In genomic region chr10:115205284-115205683, GRCm38 (mm10) we compare ENCODE assay signal across 25 mouse cellular contexts. TPM values are rescaled to one million over a fixed set of nuclear protein-coding genes. Genes with fewer than 3 reads are reported as not detected.
DNase-seq lines count a peak whose midpoint lies in the region; ATAC-seq and TF ChIP-seq lines count a peak whose summit lies in the region.
"Had no signal": no experiment of that assay in that cellular context is flagged by ENCODE, and none has a peak within 500 bp of the region (broad histone marks: within the 10 kb centered on the region; RNA-seq: fewer than 3 reads in every experiment).

No protein-coding gene starts in this region.

- no peaks in the 10 kb centered on the region for H3K79me2 ChIP-seq in liver, adult 2 months (ENCODE audit: control insufficient read depth, insufficient read depth, low read length)

- H3K27me3 ChIP-seq in liver, adult 2 months (ENCODE audit: control insufficient read depth, insufficient read depth, low read length): no peaks in the 10 kb centered on the region
- no peaks in the 10 kb centered on the region for H3K27me3 ChIP-seq in G1E (ENCODE audit: insufficient read depth, low read length)
- no peaks in the 10 kb centered on the region for H3K27me3 ChIP-seq in stomach, embryonic 16.5 days (ENCODE audit: control insufficient read depth, insufficient read depth, low read length)
- H3K27me3 ChIP-seq: embryonic facial prominence, embryonic 13.5 days; forebrain, embryonic 13.5 days; neural tube, embryonic 15.5 days had no signal

- no peak overlapping the region for H3K4me3 ChIP-seq in liver, adult 2 months (ENCODE audit: insufficient read depth, low read depth, low read length)
- H3K4me3 ChIP-seq in G1E (ENCODE audit: low read depth, low read length): no peak overlapping the region
- H3K4me3 ChIP-seq in stomach, embryonic 16.5 days (replicated peaks; ENCODE audit: low read length): no peak overlapping the region
- H3K4me3 ChIP-seq: embryonic facial prominence, embryonic 13.5 days; erythroblast, embryonic 14.5 days; forebrain, embryonic 13.5 days; gastrocnemius, adult 2 months; midbrain, embryonic 10.5 days; neural tube, embryonic 15.5 days had no signal

- no peaks in the 10 kb centered on the region for H3K9me3 ChIP-seq in G1E (replicated peaks)
- no peaks in the 10 kb centered on the region for H3K9me3 ChIP-seq in stomach, embryonic 16.5 days (replicated peaks; ENCODE audit: control insufficient read depth, low read length)
- H3K9me3 ChIP-seq: embryonic facial prominence, embryonic 13.5 days; forebrain, embryonic 13.5 days; midbrain, embryonic 10.5 days; neural tube, embryonic 15.5 days had no signal

- no peak for TF ChIP-seq CTCF in liver, adult 2 months (IDR thresholded peaks at IDR 0.05; ENCODE audit: low read depth, low read length)
- no peak for TF ChIP-seq CTCF in G1E (IDR thresholded peaks at IDR 0.05; ENCODE audit: low read depth, low read length)

- no peak overlapping the region for H3K27ac ChIP-seq in liver, adult 2 months (replicated peaks; ENCODE audit: insufficient read depth, low read depth, low read length)
- H3K27ac ChIP-seq in stomach, embryonic 16.5 days (ENCODE audit: low read length): no peak overlapping the region
- H3K27ac ChIP-seq: embryonic facial prominence, embryonic 13.5 days; forebrain, embryonic 13.5 days; gastrocnemius, adult 2 months; hindbrain, postnatal 0 days; kidney, postnatal 0 days; midbrain, embryonic 10.5 days; neural tube, embryonic 15.5 days had no signal

- peak; percentile 82 for DNase-seq in liver, adult 2 months (ENCODE audit: extremely low read depth, low read depth, low spot score)
- DNase-seq in liver (no peak), G1E (ENCODE audit: low spot score) (no peak)
- peak; percentile 67 for DNase-seq in large intestine, adult 2 months (ENCODE audit: low read depth, low spot score)
- no peak for DNase-seq in kidney, postnatal 36 days
- no peak for DNase-seq in spleen, postnatal 14 days (ENCODE audit: low spot score in 2 of 2)
- DNase-seq: adrenal gland, postnatal 14 days; cerebellum, adult 8-10 months; cerebellum, postnatal 36 days; embryo, embryonic 11 days; gastrocnemius, adult 2 months; kidney, adult 2 months; lung, adult 18-20 months; lung, postnatal 4 days; thymus, postnatal 14 days had no signal

- no peak for TF ChIP-seq POLR2A in liver, adult 2 months (IDR thresholded peaks at IDR 0.05; ENCODE audit: extremely low read depth, insufficient read depth, low read length)

- H3K4me1 ChIP-seq in liver, adult 2 months (ENCODE audit: control insufficient read depth, insufficient read depth, low read length): no peaks in the 10 kb centered on the region
- peaks cover 17% of the 10 kb centered on the region for H3K4me1 ChIP-seq in G1E (ENCODE audit: insufficient read depth, low read depth, low read length)
- H3K4me1 ChIP-seq in stomach, embryonic 16.5 days (ENCODE audit: control insufficient read depth, insufficient read depth, low read length): no peaks in the 10 kb centered on the region
- H3K4me1 ChIP-seq: embryonic facial prominence, embryonic 13.5 days; forebrain, embryonic 13.5 days; midbrain, embryonic 10.5 days; neural tube, embryonic 15.5 days had no signal

- no peak overlapping the region for H3K4me2 ChIP-seq in stomach, embryonic 16.5 days (ENCODE audit: low read depth, low read length)
- H3K4me2 ChIP-seq: embryonic facial prominence, embryonic 13.5 days; forebrain, embryonic 13.5 days; neural tube, embryonic 15.5 days had no signal

- H3K9ac ChIP-seq in liver, adult 2 months (ENCODE audit: low read depth, low read length): no peak overlapping the region
- H3K9ac ChIP-seq in stomach, embryonic 16.5 days (ENCODE audit: low read length): no peak overlapping the region
- H3K9ac ChIP-seq: embryonic facial prominence, embryonic 13.5 days; forebrain, embryonic 13.5 days; neural tube, embryonic 15.5 days had no signal

- ATAC-seq in G1E (ENCODE audit: extremely low read depth, insufficient number of reproducible peaks, low FRiP score, poor library complexity, severe bottlenecking): peak; percentile 88
- peak; percentile 74; the same call in 1 of the 2 replicates for ATAC-seq in stomach, embryonic 16.5 days (ENCODE audit: insufficient read depth, low FRiP score)
- ATAC-seq: activated CD4-positive, CD25-positive, alpha-beta regulatory T cell, adult 4 months; forebrain, embryonic 13.5 days had no signal

- H3K36me3 ChIP-seq in liver, adult 2 months (ENCODE audit: control insufficient read depth, insufficient read depth, low read length): peaks cover 59% of the 10 kb centered on the region
- H3K36me3 ChIP-seq in G1E (replicated peaks): peaks cover 73% of the 10 kb centered on the region
- H3K36me3 ChIP-seq in stomach, embryonic 16.5 days (ENCODE audit: control insufficient read depth, insufficient read depth, low read length): no peaks in the 10 kb centered on the region

- WGBS in liver, adult 2 months: 21% methylated on average over 1 of the region's 1 CpGs
- 27% methylated on average over 1 of the region's 1 CpGs for WGBS in large intestine, adult 2 months
- 39% methylated on average over 1 of the region's 1 CpGs for WGBS in stomach, embryonic 16.5 days

RNA-seq across cellular contexts. Expression of gene Tph2, which starts 20.5 kb away (rescaled TPM):
- not detected in 2 replicates for total RNA-seq in liver, adult 2 months (2014; rRNA removed)
- not detected in 2 replicates for polyA plus RNA-seq in liver, adult 2 months (2012; rRNA removed)
- total RNA-seq in G1E (2014; fragmentation: Nextera tagmentation) (not detected in 2 replicates), G1E (2017) (0.06 and 0.11 TPM in 2 replicates)
- polyA plus RNA-seq in G1E (2012): not detected in 2 replicates
- not detected in 2 replicates for polyA plus RNA-seq in large intestine, adult 2 months (2012; rRNA removed)
- 0.05 TPM in 1 of 2 replicates, not detected in the other for polyA plus RNA-seq in stomach, embryonic 16.5 days (2015; fragmentation: Nextera tagmentation; extraction: Ambion mirVana)
- total RNA-seq: adrenal gland, postnatal 14 days; gastrocnemius, adult 2 months; gastrocnemius, postnatal 4 days had no signal
- polyA plus RNA-seq: activated CD4-positive, CD25-positive, alpha-beta regulatory T cell, adult 4 months; erythroblast, embryonic 14.5 days; kidney, adult 2 months; kidney, postnatal 0 days had no signal

RNA-seq across cellular contexts. Expression of gene Tbc1d15, which starts 46.0 kb away (rescaled TPM):
- 46.2 and 49.9 TPM in 2 replicates for total RNA-seq in liver, adult 2 months (2014; rRNA removed)
- 6.7 and 7.7 TPM in 2 replicates for polyA plus RNA-seq in liver, adult 2 months (2012; rRNA removed)
- 92.4 and 105 TPM in 2 replicates for total RNA-seq in G1E (2014; fragmentation: Nextera tagmentation)
- 33.1 and 38.1 TPM in 2 replicates for total RNA-seq in G1E (2017)
- 2.1 and 2.8 TPM in 2 replicates for polyA plus RNA-seq in G1E (2012)
- polyA plus RNA-seq in large intestine, adult 2 months (2012; rRNA removed): 15.4 and 16.1 TPM in 2 replicates
- 43.4 and 49.5 TPM in 2 replicates for polyA plus RNA-seq in stomach, embryonic 16.5 days (2015; fragmentation: Nextera tagmentation; extraction: Ambion mirVana)

Comparison
In these comparisons a context has a peak if more than half of its experiments do, and no peak if none do; other contexts are left out.
1. DNase-seq: peak in liver, adult 2 months (single experiment) and large intestine, adult 2 months (single experiment); none in liver (single experiment), G1E (single experiment), kidney, postnatal 36 days (0 of 2) and spleen, postnatal 14 days (0 of 2).